Mouse (Mus musculus) liver, embryonic 13.5 days (tissue): ENCODE results near the gene Bnip3. TPM values are rescaled to one million over a fixed set of nuclear protein-coding genes. Genes with fewer than 3 reads are reported as not detected.
A peak's percentile ranks its signal among the peaks of the same experiment; 100 is the strongest.

ENCODE experiments used
- ATAC-seq: fragments of 200-750 bp; cut with Nextera tagmentation; 2 replicates; pipeline ENCODE4 v1.8.0; 2017; ENCODE audit warnings: low read depth, mild to moderate bottlenecking, moderate number of reproducible peaks, moderate library complexity
- DNase-seq: peaks from one replicate; pipeline ENCODE4 v3.0.0; 2022
- H3K27ac ChIP-seq: fragments of 300-500 bp; sonication (generic); 2 replicates; pipeline ENCODE4 v1.5.1; 2015; ENCODE audit warnings: moderate library complexity, mild to moderate bottlenecking, inconsistent platforms
- H3K27me3 ChIP-seq: fragments of 300-500 bp; sonication (generic); 2 replicates; pipeline ENCODE4 v1.6.1; 2015; ENCODE audit warnings: mild to moderate bottlenecking, inconsistent platforms
- H3K36me3 ChIP-seq: fragments of 300-500 bp; sonication (generic); 2 replicates; pipeline ENCODE4 v1.6.1; 2015; ENCODE audit warnings: mild to moderate bottlenecking, inconsistent platforms
- H3K4me1 ChIP-seq: fragments of 300-500 bp; sonication (generic); replicated peaks from 2 replicates; pipeline ENCODE4 v1.6.1; 2015; ENCODE audit warnings: inconsistent platforms
- H3K4me2 ChIP-seq: fragments of 300-500 bp; sonication (generic); 2 replicates; pipeline ENCODE4 v1.6.1; 2015; ENCODE audit warnings: inconsistent platforms, mild to moderate bottlenecking, moderate library complexity
- H3K4me3 ChIP-seq: fragments of 300-500 bp; sonication (generic); replicated peaks from 2 replicates; pipeline ENCODE4 v1.5.1; 2015; ENCODE audit warnings: mild to moderate bottlenecking, inconsistent platforms
- H3K9ac ChIP-seq: fragments of 300-500 bp; sonication (generic); 2 replicates; pipeline ENCODE4 v1.6.1; 2015; ENCODE audit warnings: mild to moderate bottlenecking, inconsistent platforms
- H3K9me3 ChIP-seq: fragments of 300-500 bp; sonication (generic); replicated peaks from 2 replicates; pipeline ENCODE4 v1.6.1; 2016; ENCODE audit warnings: inconsistent platforms
- WGBS: fragments of 180-500 bp; shearing (Covaris S2); methylation state at CpG from one replicate; pipeline ENCODE4 v1.1.7; 2015; ENCODE audit not compliant: insufficient replicate concordance; 5-methylcytosine and 5-hydroxymethylcytosine counted together
- polyA plus RNA-seq: library from polyadenylated mRNA; unstranded; fragments of >200 nt; fragmentation: Nextera tagmentation; extraction: Ambion mirVana; gene quantifications from 2 replicates; pipeline ENCODE4 v1.2.1, GENCODE M21; 2015

Gene Bnip3
- polyA plus RNA-seq = 51.3 and 56.6 TPM in 2 replicates

GRCm38 (mm10) chr7:138909277-138910192 lies at the start of gene Bnip3:
TSS of gene Bnip3 (minus strand) at chr7:138909519.
- peaks cover 58% of the 10 kb centered on the region for H3K4me1 ChIP-seq
- DNase-seq = peak; percentile 89
- no peaks in the 10 kb centered on the region for H3K36me3 ChIP-seq
- H3K9me3 ChIP-seq = no peaks in the 10 kb centered on the region
- H3K9ac ChIP-seq = peak within 1 kb of the TSS; percentile 86
- H3K27me3 ChIP-seq = no peaks in the 10 kb centered on the region
- peak; percentile 91 for ATAC-seq
- H3K4me2 ChIP-seq = peak within 1 kb of the TSS; percentile 92
- peak within 1 kb of the TSS; percentile 77 for H3K4me3 ChIP-seq
- WGBS = under 1% methylated on average over 66 of the region's 66 CpGs
- peak within 1 kb of the TSS; percentile 76 for H3K27ac ChIP-seq

GRCm38 (mm10) chr7:138957106-138957505 lies 47.8 kb upstream of the Bnip3 start:
- DNase-seq (no peak), ATAC-seq (no peak)
- no peak overlapping the region for H3K9ac ChIP-seq
- no peak overlapping the region for H3K4me2 ChIP-seq
- H3K4me3 ChIP-seq = no peak overlapping the region
- H3K27ac ChIP-seq = no peak overlapping the region
- H3K9me3 ChIP-seq = no peaks in the 10 kb centered on the region
- no peaks in the 10 kb centered on the region for H3K36me3 ChIP-seq
- H3K4me1 ChIP-seq = no peaks in the 10 kb centered on the region
- WGBS = 53% methylated on average over 6 of the region's 6 CpGs
- no peaks in the 10 kb centered on the region for H3K27me3 ChIP-seq

GRCm38 (mm10) chr7:138955787-138956186 lies 46.5 kb upstream of the Bnip3 start:
- DNase-seq (no peak), ATAC-seq (no peak)
- Histone ChIP-seq H3K4me3 (no peak overlapping the region), H3K9me3 (no peaks in the 10 kb centered on the region), H3K36me3 (no peaks in the 10 kb centered on the region), H3K27me3 (no peaks in the 10 kb centered on the region), H3K4me1 (no peaks in the 10 kb centered on the region), H3K4me2 (no peak overlapping the region), H3K27ac (no peak overlapping the region), H3K9ac (no peak overlapping the region)
- WGBS = 69% methylated on average over 7 of the region's 7 CpGs

GRCm38 (mm10) chr7:138948309-138948708 lies 39.0 kb upstream of the Bnip3 start:
- H3K36me3 ChIP-seq = no peaks in the 10 kb centered on the region
- H3K27ac ChIP-seq = no peak overlapping the region
- H3K4me1 ChIP-seq = no peaks in the 10 kb centered on the region
- no peak for ATAC-seq
- no peak overlapping the region for H3K9ac ChIP-seq
- 55% methylated on average over 8 of the region's 8 CpGs for WGBS
- no peak overlapping the region for H3K4me2 ChIP-seq
- H3K27me3 ChIP-seq = peaks cover 12% of the 10 kb centered on the region
- DNase-seq = no peak
- H3K4me3 ChIP-seq = no peak overlapping the region
- no peaks in the 10 kb centered on the region for H3K9me3 ChIP-seq

DNA sequence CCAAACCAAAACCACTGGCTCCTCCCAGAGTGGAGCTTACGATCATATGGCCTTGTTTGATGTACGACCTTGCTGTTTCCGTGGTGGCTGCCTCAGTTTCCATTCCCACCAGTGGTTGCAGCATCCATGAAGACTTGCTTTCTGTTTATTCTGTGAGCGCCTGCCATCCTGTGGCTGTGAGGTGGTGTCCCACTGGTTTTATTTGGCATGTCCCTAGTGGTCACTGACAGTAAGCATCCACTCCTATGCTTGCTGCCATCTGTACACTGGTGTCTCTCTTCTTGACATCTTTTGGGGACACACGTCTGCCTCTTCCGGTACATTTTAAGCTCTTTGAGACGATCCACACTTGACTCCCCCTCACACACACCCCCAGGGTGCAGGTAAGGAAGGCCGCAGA lies 38.4 kb upstream of the Bnip3 start:
- Histone ChIP-seq H3K4me3 (no peak overlapping the region), H3K4me2 (no peak overlapping the region)

GRCm38 (mm10) chr7:138945668-138946067 lies 36.3 kb upstream of the Bnip3 start:
- 50% methylated on average over 3 of the region's 3 CpGs for WGBS
- no peak overlapping the region for H3K4me3 ChIP-seq
- H3K4me2 ChIP-seq = no peak overlapping the region
- no peak for ATAC-seq
- no peaks in the 10 kb centered on the region for H3K9me3 ChIP-seq
- no peaks in the 10 kb centered on the region for H3K36me3 ChIP-seq
- DNase-seq = no peak
- no peaks in the 10 kb centered on the region for H3K4me1 ChIP-seq
- H3K27ac ChIP-seq = no peak overlapping the region
- no peak overlapping the region for H3K9ac ChIP-seq
- H3K27me3 ChIP-seq = peaks cover 39% of the 10 kb centered on the region

More for the DNA sequence above, 38.4 kb upstream of the Bnip3 start:
- Histone ChIP-seq H3K9me3 (no peaks in the 10 kb centered on the region), H3K27me3 (peaks cover 18% of the 10 kb centered on the region), H3K36me3 (no peaks in the 10 kb centered on the region), H3K4me1 (no peaks in the 10 kb centered on the region), H3K27ac (no peak overlapping the region), H3K9ac (no peak overlapping the region)
- WGBS = 69% methylated on average over 8 of the region's 8 CpGs
- ATAC-seq (no peak), DNase-seq (no peak)

DNA sequence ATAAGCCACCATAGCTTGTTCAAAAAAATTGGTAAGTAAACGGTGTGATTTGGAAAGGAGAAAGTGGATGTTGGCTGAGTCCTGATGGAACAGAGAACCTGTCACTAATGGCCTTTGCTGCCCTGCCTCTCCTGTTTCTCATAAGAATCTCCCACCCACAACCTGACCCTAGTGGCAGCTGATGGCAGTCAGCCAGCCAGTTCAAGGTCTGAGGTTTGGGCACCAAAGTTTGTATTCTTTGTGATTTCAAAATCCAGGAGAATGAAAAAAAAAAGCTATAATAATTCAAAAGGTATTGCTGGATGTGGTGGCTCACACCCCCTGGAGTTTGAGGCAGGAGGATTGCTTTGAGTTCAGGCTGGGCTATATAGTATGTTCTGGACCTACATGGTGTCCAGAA lies 33.0 kb upstream of the Bnip3 start:
- H3K4me1 ChIP-seq = no peaks in the 10 kb centered on the region
- H3K4me2 ChIP-seq = no peak overlapping the region
- no peaks in the 10 kb centered on the region for H3K36me3 ChIP-seq
- ATAC-seq (no peak), DNase-seq (no peak)
- H3K4me3 ChIP-seq = no peak overlapping the region
- no peaks in the 10 kb centered on the region for H3K9me3 ChIP-seq
- WGBS = 61% methylated on average over 1 of the region's 1 CpGs
- H3K27ac ChIP-seq = no peak overlapping the region
- no peak overlapping the region for H3K9ac ChIP-seq
- peaks cover 67% of the 10 kb centered on the region for H3K27me3 ChIP-seq

GRCm38 (mm10) chr7:138941571-138941970 lies 32.3 kb upstream of the Bnip3 start:
- H3K36me3 ChIP-seq = no peaks in the 10 kb centered on the region
- H3K4me3 ChIP-seq = no peak overlapping the region
- no peak overlapping the region for H3K4me2 ChIP-seq
- ATAC-seq = no peak
- H3K27me3 ChIP-seq = peaks cover 67% of the 10 kb centered on the region
- no peaks in the 10 kb centered on the region for H3K9me3 ChIP-seq
- DNase-seq = no peak
- H3K27ac ChIP-seq = no peak overlapping the region
- no peaks in the 10 kb centered on the region for H3K4me1 ChIP-seq
- 26% methylated on average over 5 of the region's 5 CpGs for WGBS
- H3K9ac ChIP-seq = no peak overlapping the region

DNA sequence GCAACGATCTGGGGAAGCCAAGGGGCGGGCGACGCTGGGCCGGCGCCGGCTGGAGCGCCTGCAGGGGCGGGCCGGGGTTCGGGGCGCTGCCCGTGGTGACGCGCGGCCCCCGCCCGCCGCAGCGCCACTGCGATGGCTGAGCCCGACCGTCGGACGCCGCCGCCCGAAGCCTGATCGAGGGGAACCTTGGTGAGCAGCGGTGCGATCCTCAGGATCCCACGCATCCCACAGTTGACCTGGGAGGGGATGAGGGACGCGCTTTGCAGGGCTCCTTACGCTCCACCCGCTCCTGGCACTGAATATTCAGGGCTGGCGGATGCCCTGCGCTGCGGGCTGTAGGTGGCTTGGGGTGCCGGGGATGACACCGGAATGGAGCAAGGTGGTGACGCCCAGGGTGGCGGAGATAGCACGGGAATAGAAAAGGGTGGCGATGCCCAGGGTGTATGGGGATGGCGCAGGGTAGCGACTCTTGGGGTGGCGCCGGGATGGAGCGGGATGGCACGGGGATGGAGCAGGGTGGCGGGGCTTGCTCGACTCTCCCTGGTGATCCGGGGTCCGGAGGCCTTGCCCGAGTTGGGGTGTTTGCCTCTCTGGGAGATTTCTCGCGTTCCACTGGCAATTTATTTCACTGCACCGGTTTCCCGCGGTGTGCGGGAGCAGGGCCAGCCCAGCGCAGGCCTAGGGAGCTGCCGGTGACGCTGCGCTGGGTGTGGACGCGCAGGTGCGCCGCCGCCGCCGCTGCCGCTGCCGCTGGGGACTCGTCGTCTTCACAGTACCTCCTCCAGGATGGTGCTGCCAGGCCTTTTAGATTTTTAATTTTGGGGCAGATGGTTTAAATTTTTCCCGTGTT lies 31.5 kb upstream of the Bnip3 start, which contains the start of gene Jakmip3:
Gene Jakmip3 (plus strand): TSS at position 119 of the 850 bp plus-strand sequence.
- H3K27me3 ChIP-seq = peaks cover 67% of the 10 kb centered on the region
- WGBS = under 1% methylated on average over 78 of the region's 78 CpGs
- H3K9ac ChIP-seq = no peak within 1 kb of the TSS
- H3K4me3 ChIP-seq = peak within 1 kb of the TSS; percentile 34
- no peaks in the 10 kb centered on the region for H3K4me1 ChIP-seq
- DNase-seq (no peak), ATAC-seq (no peak)
- no peak within 1 kb of the TSS for H3K27ac ChIP-seq
- H3K4me2 ChIP-seq = peak within 1 kb of the TSS; percentile 50
- H3K9me3 ChIP-seq = no peaks in the 10 kb centered on the region
- H3K36me3 ChIP-seq = no peaks in the 10 kb centered on the region

DNA sequence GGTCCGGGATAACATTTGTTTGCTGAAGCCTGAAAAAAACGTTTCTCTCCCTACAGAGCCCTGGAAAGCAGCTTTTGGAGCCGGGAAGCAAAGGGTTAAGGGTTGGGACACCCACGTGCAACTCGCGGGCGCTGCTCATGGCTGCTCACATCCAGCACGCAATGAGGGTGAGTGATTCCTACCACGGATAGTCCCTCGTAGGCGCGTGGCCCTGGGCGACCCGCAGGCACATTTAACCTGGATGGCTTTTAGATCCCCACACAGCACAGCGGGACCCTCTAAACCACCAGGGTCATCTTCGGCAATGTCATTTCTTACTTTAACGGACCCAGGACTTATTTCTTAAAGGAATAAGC lies 30.9 kb upstream of the Bnip3 start:
- ATAC-seq = no peak
- Histone ChIP-seq H3K27ac (no peak overlapping the region), H3K36me3 (no peaks in the 10 kb centered on the region), H3K27me3 (peaks cover 67% of the 10 kb centered on the region), H3K9me3 (no peaks in the 10 kb centered on the region), H3K9ac (no peak overlapping the region), H3K4me1 (no peaks in the 10 kb centered on the region), H3K4me3 (peak overlapping the region; percentile 34), H3K4me2 (peak overlapping the region; percentile 50)
- under 1% methylated on average over 17 of the region's 17 CpGs for WGBS
- no peak for DNase-seq

GRCm38 (mm10) chr7:138938991-138939390 lies 29.7 kb upstream of the Bnip3 start:
- peaks cover 61% of the 10 kb centered on the region for H3K27me3 ChIP-seq
- H3K27ac ChIP-seq = no peak overlapping the region
- ATAC-seq (no peak), DNase-seq (no peak)
- H3K4me1 ChIP-seq = no peaks in the 10 kb centered on the region
- H3K36me3 ChIP-seq = no peaks in the 10 kb centered on the region
- H3K9me3 ChIP-seq = no peaks in the 10 kb centered on the region
- 64% methylated on average over 7 of the region's 7 CpGs for WGBS
- no peak overlapping the region for H3K4me2 ChIP-seq
- H3K9ac ChIP-seq = no peak overlapping the region
- H3K4me3 ChIP-seq = no peak overlapping the region
